Mouse (Mus musculus): ENCODE measurements around the gene B4galnt2. TPM values are rescaled to one million over a fixed set of nuclear protein-coding genes. Genes with fewer than 3 reads are reported as not detected.
"Not testable (repeated sequence)": the region's sequence is repeated elsewhere in the genome, so short reads cannot be mapped to it uniquely, and the experiment has no call there.

Gene B4galnt2
- not detected in 2 replicates for polyA plus RNA-seq (2012; rRNA removed)

- peak in 1 of 2 experiments; percentile 17 for DNase-seq (ENCODE audit: extremely low spot score in 1 of 2, low spot score in 1 of 2)
Observed at GRCm38 (mm10) chr11:95914571-95914991, at the start of gene B4galnt2. Gene B4galnt2 (minus strand): TSS chr11:95914891.

- DNase-seq (ENCODE audit: extremely low spot score in 1 of 2, low spot score in 1 of 2), result no peak
Observed at GRCm38 (mm10) chr11:95963304-95963703, 48.6 kb upstream of the B4galnt2 start.

- DNase-seq (ENCODE audit: extremely low spot score in 1 of 2, low spot score in 1 of 2), result no peak
Observed at GRCm38 (mm10) chr11:95959152-95959551, 44.5 kb upstream of the B4galnt2 start.

GRCm38 (mm10) chr11:95958251-95958650, 43.6 kb upstream of the B4galnt2 start:
- DNase-seq (ENCODE audit: extremely low spot score in 1 of 2, low spot score in 1 of 2), result no peak

DNA sequence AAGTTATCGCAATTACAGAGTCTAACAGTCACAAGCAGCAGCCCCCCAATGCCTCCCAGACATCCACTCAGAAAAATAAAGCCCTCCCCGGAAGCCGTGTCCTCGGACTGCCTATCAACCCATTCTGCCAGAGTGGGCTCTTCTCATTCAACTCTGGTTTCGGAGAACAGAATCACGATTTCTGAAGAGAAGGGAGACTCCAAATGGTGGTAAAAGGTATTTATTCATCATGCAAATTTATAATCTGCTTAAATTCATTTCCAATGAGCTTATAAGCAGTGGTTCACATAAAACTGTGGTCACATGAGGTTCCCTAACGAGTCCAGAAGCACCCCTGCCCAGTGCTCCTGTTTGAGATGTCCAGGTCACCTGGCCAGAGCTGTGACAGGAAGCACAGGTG, 42.7 kb upstream of the B4galnt2 start:
- no peak for DNase-seq (ENCODE audit: extremely low spot score in 1 of 2, low spot score in 1 of 2)

GRCm38 (mm10) chr11:95953313-95953712, 38.6 kb upstream of the B4galnt2 start:
- no peak for DNase-seq (ENCODE audit: extremely low spot score in 1 of 2, low spot score in 1 of 2)

DNA sequence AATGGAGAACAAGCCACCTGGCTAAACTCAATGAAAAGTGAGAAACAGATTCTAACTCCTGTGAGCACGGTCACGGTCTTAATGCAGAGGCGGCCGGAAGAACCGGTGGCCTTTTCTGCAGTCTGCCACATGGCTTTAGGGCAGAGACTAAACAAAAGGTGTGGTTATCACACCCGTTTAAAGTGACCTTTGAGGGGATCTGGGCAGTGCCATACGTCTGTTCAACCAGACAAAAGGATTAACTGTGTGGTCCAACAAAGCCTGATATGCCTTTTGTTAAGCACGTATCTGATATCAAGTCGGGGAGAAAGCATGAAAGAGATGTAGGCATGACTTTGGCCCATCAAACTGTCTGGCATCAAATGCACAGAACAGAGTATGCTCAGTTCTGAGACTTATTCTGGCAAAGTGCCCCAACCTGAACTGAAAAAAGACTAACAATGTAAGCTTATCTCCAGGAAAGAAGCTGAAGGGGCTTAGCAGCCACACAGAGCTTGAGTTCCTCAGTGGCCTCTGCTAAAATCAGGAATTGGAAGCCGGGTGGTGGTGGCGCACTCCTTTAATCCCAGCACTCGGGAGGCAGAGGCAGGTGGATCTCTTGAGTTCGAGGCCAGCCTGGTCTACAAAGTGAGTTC, 31.3 kb upstream of the B4galnt2 start:
- DNase-seq (ENCODE audit: extremely low spot score in 1 of 2, low spot score in 1 of 2), result no peak

GRCm38 (mm10) chr11:95939828-95940507, 25.3 kb upstream of the B4galnt2 start:
- no peak for DNase-seq (ENCODE audit: extremely low spot score in 1 of 2, low spot score in 1 of 2)

DNA sequence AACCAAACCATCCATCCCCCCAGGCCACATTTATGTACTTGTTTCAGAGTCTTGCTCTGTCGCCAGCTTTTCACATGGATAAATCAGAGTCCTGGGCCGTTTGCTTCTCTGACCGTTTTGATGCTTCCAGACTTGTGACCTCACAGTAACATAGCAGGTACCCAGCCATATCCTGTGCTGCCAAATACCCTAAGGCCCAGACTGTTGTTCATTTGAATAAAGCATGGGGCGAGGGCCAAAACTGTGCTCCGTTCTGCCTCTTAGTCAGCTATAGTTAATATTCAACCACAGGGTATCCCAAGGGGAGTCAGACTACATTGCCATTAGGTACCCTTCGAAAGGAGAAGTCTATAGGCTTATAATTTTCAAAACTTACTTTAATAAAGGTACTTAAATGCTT, 21.7 kb upstream of the B4galnt2 start:
- DNase-seq (ENCODE audit: extremely low spot score in 1 of 2, low spot score in 1 of 2), result no peak

DNA sequence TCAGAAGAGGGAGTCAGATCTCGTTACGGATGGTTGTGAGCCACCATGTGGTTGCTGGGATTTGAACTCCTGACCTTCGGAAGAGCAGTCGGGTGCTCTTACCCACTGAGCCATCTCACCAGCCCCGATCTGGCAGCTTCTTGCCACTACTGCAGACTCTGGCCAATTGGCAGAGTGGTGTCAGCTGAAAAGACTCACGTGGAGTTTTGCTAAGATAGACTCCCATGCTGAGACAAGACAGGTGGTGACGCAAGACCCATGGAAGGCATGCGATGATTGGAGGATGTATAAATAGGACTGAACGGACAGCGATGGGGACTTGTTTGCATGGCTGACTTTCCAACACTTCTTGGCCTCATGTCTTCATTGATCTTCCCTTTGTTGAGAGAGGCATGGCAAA, 17.5 kb upstream of the B4galnt2 start:
- not testable (repeated sequence) for DNase-seq (ENCODE audit: extremely low spot score in 1 of 2, low spot score in 1 of 2)

DNA sequence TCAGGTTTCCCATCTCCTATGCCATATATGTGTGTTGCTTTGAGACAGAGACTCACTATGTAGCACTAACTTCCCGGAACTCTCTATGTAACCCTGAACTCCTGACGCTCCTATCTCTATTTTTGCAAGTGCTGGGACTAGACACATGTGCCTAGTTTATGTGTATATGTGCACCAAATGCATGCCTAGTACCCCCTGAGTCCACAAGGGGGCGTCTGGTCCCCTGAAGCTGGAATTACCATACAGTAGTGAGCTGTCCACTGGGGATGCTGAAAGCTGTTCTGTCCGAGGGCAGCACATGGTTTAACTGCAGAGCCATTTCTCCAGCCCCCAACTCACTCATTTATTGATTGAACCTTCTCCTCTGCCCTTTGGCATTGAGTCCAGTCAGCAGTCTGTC, 11.7 kb upstream of the B4galnt2 start:
- no peak for DNase-seq (ENCODE audit: extremely low spot score in 1 of 2, low spot score in 1 of 2)

GRCm38 (mm10) chr11:95925976-95926375, 11.3 kb upstream of the B4galnt2 start:
- no peak for DNase-seq (ENCODE audit: extremely low spot score in 1 of 2, low spot score in 1 of 2)

- DNase-seq (ENCODE audit: extremely low spot score in 1 of 2, low spot score in 1 of 2), result no peak
Observed at GRCm38 (mm10) chr11:95924215-95924614, 9.5 kb upstream of the B4galnt2 start.

- DNase-seq (ENCODE audit: extremely low spot score in 1 of 2, low spot score in 1 of 2), result not testable (repeated sequence)
Observed at GRCm38 (mm10) chr11:95923477-95923876, 8.8 kb upstream of the B4galnt2 start.

- DNase-seq (ENCODE audit: extremely low spot score in 1 of 2, low spot score in 1 of 2), result no peak
Observed at GRCm38 (mm10) chr11:95921991-95922621, 7.4 kb upstream of the B4galnt2 start.

- DNase-seq (ENCODE audit: extremely low spot score in 1 of 2, low spot score in 1 of 2), result no peak
Observed at GRCm38 (mm10) chr11:95916426-95916825, 1.7 kb upstream of the B4galnt2 start.

GRCm38 (mm10) chr11:95915006-95915710, 467 bp upstream of the B4galnt2 start:
- DNase-seq (ENCODE audit: extremely low spot score in 1 of 2, low spot score in 1 of 2), result no peak

- DNase-seq (ENCODE audit: extremely low spot score in 1 of 2, low spot score in 1 of 2), result no peak
Observed at GRCm38 (mm10) chr11:95913959-95914566, 628 bp downstream of the B4galnt2 start.

GRCm38 (mm10) chr11:95911579-95911978, 3.1 kb downstream of the B4galnt2 start:
- DNase-seq (ENCODE audit: extremely low spot score in 1 of 2, low spot score in 1 of 2), result no peak

- no peak for DNase-seq (ENCODE audit: extremely low spot score in 1 of 2, low spot score in 1 of 2)
Observed at GRCm38 (mm10) chr11:95907805-95908524, 6.7 kb downstream of the B4galnt2 start.

Data from frontal cortex, adult 2 months (tissue).